Mouse (Mus musculus) kidney, adult 2 months (tissue): ENCODE data around the gene Tiam1.

Experiments
- CTCF ChIP-seq: fragments of 200-500 bp; conservative IDR thresholded peaks from 2 replicates; pipeline ENCODE4 v1.5.1; 2011; ENCODE audit warnings: low read depth, mild to moderate bottlenecking, control low read depth, low read length, moderate library complexity, mixed read lengths; ENCODE audit not compliant: insufficient read depth, insufficient read length
- POLR2A ChIP-seq: fragments of 200-500 bp; IDR thresholded peaks from one replicate; pipeline ENCODE4 v1.6.1; 2011; ENCODE audit warnings: low read depth, low read length, control low read depth

DNA sequence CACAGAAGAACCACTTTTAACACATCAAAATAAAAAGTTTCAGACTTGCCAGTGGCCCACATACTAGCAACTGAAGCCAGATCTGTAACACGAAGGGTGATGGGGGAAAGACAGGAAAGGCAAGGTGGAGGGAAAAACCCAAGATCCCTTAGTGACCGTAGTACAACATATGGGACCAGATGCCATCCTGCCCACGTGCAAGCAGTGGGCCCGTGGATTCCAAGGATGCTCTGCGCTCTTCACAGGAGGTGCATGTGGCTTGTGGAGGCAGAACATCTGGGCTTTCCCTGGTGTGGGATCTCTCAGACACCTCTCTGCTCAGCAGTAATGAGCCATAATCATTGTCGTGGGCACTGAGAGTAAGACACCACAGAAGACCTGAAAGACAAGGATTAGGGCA, 175.5 kb downstream of the Tiam1 start:
- TF ChIP-seq CTCF (no peak), POLR2A (no peak)
